Mouse (Mus musculus): ENCODE results near the gene Jag1.

DNA sequence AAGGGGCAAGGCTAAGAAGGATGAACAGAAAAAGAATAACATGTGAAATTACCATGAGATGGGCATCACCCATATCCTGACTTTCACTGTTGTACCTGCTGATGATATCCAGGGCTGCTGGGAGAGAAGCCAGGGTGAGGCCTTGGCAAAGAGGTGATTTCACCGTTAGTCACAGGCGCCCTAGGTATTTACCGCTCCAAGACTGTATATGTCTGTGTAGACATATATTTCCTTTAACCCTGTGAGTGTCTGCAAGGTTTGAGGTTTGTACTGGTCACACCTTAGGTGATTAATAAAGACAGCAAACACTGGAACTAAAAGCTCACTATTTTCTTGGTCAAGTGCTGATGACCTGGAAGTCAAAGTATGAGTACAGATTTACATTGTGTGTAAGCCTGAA, 34.5 kb upstream of the Jag1 start:
- TF ChIP-seq CTCF (IDR thresholded peaks at IDR 0.05; ENCODE audit: extremely low read depth, insufficient read depth, low read length) (no peak), POLR2A (IDR thresholded peaks at IDR 0.05; ENCODE audit: extremely low read depth, insufficient read depth, low read length) (no peak)
